Mouse (Mus musculus) heart, embryonic 16.5 days (tissue): ENCODE results near the gene Adamts20. TPM values are rescaled to one million over a fixed set of nuclear protein-coding genes. Genes with fewer than 3 reads are reported as not detected.
A peak's percentile ranks its signal among the peaks of the same experiment; 100 is the strongest.

Experiments used
- ATAC-seq: fragments of 200-750 bp; cut with Nextera tagmentation; replicated peaks from 2 replicates; pipeline ENCODE4 v1.8.0; 2017; ENCODE audit warnings: moderate number of reproducible peaks; ENCODE audit not compliant: insufficient read depth, low FRiP score; ENCODE audit errors: extremely low read depth
- H3K27ac ChIP-seq: fragments of 300-500 bp; sonication (generic); 2 replicates; pipeline ENCODE4 v1.5.1; 2014; ENCODE audit warnings: mild to moderate bottlenecking, low read length, control low read depth, moderate library complexity
- H3K27me3 ChIP-seq: fragments of 300-500 bp; sonication (generic); 2 replicates; pipeline ENCODE4 v1.6.1; 2014; ENCODE audit warnings: low read length, mixed read lengths; ENCODE audit not compliant: control insufficient read depth, insufficient read depth
- H3K36me3 ChIP-seq: fragments of 300-500 bp; sonication (generic); 2 replicates; pipeline ENCODE4 v1.6.1; 2014; ENCODE audit not compliant: control insufficient read depth, insufficient read depth
- H3K4me1 ChIP-seq: fragments of 300-500 bp; sonication (generic); 2 replicates; pipeline ENCODE4 v1.6.1; 2014; ENCODE audit warnings: low read length, mixed read lengths; ENCODE audit not compliant: control insufficient read depth, insufficient read depth
- H3K4me2 ChIP-seq: fragments of 300-500 bp; sonication (generic); 2 replicates; pipeline ENCODE4 v1.6.1; 2014; ENCODE audit warnings: low read depth, mild to moderate bottlenecking, control low read depth, low read length
- H3K4me3 ChIP-seq: fragments of 300-500 bp; sonication (generic); 2 replicates; pipeline ENCODE4 v1.5.1; 2014; ENCODE audit warnings: mild to moderate bottlenecking, control low read depth, low read length
- H3K9ac ChIP-seq: fragments of 300-500 bp; sonication (generic); 2 replicates; pipeline ENCODE4 v1.6.1; 2014; ENCODE audit warnings: low read length, control low read depth
- H3K9me3 ChIP-seq: fragments of 300-500 bp; sonication (generic); replicated peaks from 2 replicates; pipeline ENCODE4 v1.6.1; 2016; ENCODE audit warnings: low read length; ENCODE audit not compliant: control insufficient read depth
- WGBS: fragments of 180-500 bp; shearing (Covaris S2); extraction: QIAGEN DNeasy Blood & Tissue Kit; methylation state at CpG from one replicate; pipeline ENCODE4 v1.1.7; 2014; 5-methylcytosine and 5-hydroxymethylcytosine counted together
- polyA plus RNA-seq: library from polyadenylated mRNA; unstranded; fragments of >200 nt; fragmentation: Nextera tagmentation; extraction: Ambion mirVana; gene quantifications from 2 replicates; pipeline ENCODE4 v1.2.1, GENCODE M21; 2015

Gene Adamts20
- polyA plus RNA-seq, 1 experiment from 2014 or later: 0.76 TPM

DNA sequence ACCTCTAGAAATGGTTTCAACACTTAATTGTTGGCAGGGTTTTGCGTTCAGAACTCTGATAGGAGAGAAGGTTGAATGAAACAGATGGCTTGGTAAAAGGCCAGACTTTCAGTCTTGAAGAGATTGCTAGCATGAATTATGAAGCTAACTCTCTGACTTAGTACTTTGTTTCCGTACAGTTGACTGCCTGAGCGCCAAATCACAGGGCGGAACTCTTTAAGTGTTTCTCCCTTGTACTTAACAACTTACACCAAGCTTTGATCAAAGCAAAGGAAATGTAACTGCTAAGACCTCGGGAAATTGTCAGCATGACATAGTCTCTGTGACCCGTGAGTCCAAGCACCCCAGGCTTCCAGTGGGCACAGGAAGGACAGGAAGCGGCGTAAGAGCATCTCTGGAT is 244.5 kb downstream of the Adamts20 start:
- peak; percentile 45 for ATAC-seq
- no peak overlapping the region; the same call in 1 of the 2 replicates for H3K4me2 ChIP-seq
- no peaks in the 10 kb centered on the region for H3K36me3 ChIP-seq
- no peaks in the 10 kb centered on the region for H3K9me3 ChIP-seq
- H3K27ac ChIP-seq: peak overlapping the region; percentile 62
- WGBS: 30% methylated on average over 8 of the region's 8 CpGs
- no peaks in the 10 kb centered on the region for H3K27me3 ChIP-seq
- H3K4me1 ChIP-seq: peaks cover 28% of the 10 kb centered on the region
- H3K9ac ChIP-seq: no peak overlapping the region
- no peak overlapping the region for H3K4me3 ChIP-seq

Other genes with a start within 250 kb of the Adamts20 start
- 4.9 and 5.6 TPM in 2 replicates for gene Pus7l, start 78.1 kb upstream of the Adamts20 start, polyA plus RNA-seq
- gene Irak4, start 78.2 kb upstream of the Adamts20 start, polyA plus RNA-seq: 5.4 and 5.6 TPM in 2 replicates
- gene Twf1, start 124.5 kb upstream of the Adamts20 start, polyA plus RNA-seq: 41.9 and 44.7 TPM in 2 replicates
- gene Tmem117, start 163.8 kb upstream of the Adamts20 start, polyA plus RNA-seq: 2.5 and 2.6 TPM in 2 replicates